Mouse (Mus musculus) mature B cell (primary cell): ENCODE measurements around the gene Msrb1.
"Not testable (repeated sequence)": the region's sequence is repeated elsewhere in the genome, so short reads cannot be mapped to it uniquely, and the experiment has no call there.

Experiments
- in situ Hi-C: fragments of 300-500 bp; cut with MboI; formaldehyde crosslinking; loops from 2 replicates; pipeline ENCODE4 v1.14.3; 2019

Gene Msrb1

DNA sequence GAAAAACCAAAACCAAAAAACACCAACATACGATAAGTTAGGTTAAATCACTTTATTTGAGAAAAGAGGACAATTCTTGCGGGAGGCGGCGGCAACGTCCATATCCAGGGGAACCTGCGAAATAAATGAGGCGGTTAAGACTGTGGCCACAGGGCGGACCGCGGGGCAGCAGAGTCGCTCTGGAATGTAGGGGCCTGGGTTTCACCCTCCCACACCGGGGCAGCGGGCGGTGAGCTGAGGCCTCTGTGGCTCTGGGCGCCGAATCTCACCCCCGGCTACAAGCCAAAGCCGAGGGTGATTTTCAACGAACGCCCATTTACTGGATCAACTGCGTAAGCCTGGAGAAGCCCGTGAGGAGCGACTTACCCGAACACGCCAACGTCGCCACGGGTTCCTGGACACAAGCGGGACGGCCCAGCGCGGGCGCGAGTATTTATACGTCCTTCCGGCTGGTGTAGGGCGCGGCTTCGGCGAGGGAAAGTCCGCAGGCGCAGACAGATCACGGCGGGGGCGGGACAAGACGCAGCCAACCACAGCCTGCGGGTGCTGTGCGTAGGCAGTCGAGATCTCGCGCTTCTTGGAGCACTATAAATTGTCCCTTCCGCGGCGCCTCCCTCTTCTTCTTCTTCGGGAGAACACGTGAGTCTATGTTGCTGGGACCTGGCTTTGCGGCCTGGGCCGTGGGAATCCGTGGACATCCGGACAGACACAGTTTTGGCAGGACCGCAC, 16.8 kb upstream of the Msrb1 start:
- in situ Hi-C loops, result no loop called here

DNA sequence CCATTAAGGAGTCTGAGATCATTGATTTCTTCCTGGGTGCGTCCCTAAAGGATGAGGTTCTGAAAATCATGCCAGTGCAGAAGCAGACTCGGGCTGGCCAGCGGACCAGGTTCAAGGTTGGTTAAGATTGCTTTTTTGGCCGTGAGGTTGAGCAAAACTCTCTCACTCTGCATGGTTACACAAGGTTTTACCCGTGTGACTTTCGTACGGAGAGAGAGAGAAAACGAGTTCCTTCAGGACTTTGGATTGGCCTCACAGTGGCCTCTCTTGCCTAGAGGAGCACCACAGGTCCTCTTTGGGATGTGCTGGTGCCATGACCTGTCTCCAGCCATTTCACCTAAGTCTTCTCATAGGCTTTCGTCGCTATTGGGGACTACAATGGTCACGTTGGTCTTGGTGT, 15.8 kb upstream of the Msrb1 start:
- in situ Hi-C loops, result not testable (repeated sequence)

DNA sequence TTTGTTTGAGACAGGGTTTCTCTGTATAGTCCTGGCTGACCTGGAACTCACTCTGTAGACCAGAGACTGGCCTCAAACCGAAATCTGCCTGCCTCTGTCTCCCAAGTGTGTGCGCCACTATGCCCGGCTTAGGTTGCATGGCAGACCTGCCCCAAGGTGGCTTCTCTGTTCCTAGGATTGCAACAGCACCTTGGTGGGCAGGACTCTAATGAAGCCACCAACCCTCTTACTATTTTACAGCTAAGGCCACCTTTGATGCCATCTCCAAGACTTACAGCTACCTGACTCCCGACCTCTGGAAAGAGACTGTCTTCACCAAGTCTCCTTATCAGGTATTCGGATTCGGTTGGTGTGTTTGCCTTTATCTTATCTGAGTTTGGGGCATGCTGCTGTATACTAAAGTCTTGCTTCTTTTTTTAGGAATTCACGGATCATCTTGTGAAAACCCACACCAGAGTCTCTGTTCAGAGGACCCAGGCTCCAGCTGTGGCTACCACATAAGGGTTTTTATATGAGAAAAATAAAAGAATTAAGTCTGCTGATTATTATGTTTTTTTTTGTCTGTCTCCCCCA, 15.0 kb upstream of the Msrb1 start:
- in situ Hi-C loops, result not testable (repeated sequence)

DNA sequence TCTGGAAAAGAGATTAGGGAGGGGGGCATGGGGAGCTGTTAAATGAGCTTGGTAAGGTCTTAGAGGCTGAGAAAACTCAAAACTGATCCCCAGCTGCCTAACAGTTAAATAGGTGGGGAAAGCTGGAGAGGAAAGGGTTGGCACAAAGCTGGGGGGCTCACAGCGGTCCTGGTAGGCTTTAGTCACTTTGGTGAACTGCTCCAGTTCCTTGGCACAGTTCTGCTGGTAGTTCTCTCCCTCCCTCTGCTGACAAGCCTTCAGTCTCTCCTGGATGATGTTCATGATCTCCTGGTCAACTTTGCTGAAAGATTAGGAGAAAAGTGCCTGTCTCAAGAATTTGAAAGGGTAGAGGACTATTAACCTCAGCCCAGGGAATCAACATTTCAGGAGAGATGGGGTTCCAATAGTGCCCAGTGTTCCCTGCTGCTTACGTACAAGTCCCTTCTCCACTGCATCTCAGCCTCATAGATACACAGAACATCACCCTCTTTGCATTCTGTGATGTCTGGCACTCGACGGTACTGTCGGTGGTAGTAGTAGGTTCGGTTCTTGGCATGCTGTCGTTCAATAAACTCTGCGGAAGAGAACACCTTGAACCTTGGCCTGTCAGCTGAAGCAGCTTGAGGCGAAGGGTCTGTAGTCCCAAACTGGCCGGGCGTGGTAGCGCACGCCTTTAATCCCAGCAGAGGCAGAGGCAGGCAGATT, 14.1 kb upstream of the Msrb1 start:
- in situ Hi-C loops, result no loop called here

DNA sequence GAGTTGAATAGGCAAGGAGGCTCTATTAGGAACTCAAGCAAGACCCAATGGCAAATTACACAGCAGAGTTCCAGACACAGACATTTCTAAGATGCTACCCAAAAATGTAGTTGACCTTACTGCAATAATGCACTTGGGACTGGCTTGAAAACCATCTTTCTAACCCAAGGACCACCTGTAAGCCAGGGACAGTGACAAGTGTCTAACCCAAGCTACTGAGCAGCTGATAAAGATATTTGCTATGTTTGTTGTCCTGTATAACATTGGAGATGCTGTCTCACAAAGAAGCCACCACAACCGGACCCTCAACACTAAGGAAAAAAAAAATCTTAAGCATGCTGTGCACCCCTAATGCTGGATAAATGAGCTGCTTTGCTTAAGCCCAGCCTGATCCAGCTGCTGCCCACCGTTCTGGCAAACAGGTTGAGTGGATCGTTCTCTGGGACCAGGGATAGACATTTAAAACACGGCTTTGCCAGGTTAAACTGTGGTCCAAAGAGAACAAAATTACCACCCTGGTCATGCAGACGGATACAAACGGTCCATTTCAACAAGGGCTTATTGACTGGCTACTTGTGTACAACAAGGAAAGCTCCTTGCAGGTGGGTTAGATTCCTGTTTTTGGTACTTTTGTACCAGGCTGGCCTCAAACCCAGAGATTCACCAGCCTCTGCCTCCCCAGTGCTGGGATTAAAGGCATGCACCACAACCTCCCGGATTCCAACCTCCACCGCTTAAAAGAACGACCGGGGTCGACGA, 13.1 kb upstream of the Msrb1 start:
- in situ Hi-C loops, result no loop called here

DNA sequence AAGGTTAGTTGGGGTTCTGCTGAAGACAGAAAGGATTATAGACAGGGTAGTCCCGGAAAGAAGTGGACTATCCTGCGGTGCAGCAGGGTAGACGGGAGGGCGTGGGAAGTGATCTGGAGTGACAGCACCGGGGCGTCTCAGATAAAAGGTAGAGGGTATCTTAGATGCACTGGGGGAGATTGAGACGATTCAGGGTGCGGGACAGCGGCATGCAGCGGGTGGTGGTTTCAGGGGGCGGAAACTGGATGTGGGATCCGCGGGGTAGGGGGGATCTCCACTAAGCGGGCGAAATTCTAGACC, 12.6 kb upstream of the Msrb1 start:
- in situ Hi-C loops, result no loop called here

DNA sequence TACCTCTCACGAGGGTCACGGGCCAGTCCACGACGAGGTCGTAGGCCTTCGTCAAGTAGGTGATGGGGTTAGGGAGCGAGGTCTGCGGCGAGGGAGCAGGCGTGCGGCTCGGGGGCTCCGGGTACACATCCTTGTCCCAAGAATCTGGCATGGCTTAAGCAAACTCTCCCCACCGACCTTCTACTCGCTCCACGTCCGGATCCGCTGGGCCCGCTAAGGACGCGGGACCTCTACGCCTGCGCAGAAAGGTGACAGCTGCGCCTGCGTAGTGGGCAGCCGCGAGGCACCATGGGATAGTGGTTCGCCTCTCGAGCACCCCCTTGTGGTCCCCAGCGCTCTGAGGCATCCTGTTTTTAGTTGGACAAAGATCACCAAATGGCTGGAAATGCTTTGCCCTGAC, 12.3 kb upstream of the Msrb1 start, which contains the start of gene Ndufb10:
Gene Ndufb10 (minus strand): TSS at position 295 of the 400 bp plus-strand sequence.
- in situ Hi-C loops, result no loop called here

DNA sequence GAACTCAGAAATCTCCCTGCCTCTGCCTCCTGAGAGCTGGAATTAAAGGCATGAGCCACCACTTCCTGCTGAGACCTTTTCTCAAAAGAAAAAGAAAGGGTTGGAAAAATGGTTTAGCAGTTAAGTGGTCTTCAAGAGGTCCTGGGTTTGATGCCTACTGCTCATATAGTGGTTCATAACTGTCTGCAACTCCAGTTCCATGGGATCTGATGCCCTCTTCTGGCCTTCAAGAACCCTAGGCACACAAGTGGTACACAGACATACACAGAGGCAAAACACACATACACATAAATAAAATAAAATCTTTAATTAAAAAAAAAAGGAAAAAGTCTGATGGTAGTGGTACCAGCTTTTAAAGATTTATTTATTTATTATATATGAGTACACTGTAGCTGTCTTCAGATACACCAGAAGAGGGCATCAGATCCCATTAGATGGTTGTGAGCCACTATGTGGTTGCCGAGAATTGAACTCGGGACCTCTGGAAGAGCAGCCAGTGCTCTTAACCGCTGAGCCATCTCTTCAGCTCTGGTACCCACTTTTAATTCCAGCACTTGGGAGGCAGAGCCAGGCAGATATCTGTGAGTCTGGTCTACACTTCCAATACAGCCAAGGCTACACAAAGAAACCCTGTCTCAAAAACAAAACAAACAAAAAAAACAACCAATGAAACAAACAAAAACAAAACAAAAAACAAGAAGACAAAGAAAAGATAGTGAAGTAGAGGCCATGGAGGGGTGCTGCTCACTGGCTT, 10.6 kb upstream of the Msrb1 start:
- in situ Hi-C loops, result no loop called here

DNA sequence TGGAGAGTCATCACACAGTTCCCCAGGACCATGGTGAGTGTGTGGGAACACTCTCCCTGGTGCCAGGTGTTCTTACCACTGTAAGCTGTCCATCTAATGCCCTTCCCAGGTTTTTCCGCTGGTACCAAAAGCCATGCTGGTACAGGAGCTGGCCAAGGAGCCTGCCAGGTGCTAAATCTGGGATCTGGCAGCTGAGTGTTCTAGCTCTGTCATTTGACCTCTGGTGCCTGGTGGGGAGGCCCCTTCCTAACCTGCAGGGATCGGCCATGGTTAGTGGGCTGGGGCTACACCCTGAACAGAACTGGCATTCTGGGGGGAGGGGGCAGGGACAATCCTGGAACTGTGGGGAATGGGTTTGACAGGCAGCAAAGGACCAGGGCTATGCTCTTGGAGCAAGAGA, 8.8 kb upstream of the Msrb1 start, which contains the start of gene Rpl3l:
Gene Rpl3l (plus strand): TSS at position 203 of the 400 bp plus-strand sequence.
- in situ Hi-C loops, result no loop called here

DNA sequence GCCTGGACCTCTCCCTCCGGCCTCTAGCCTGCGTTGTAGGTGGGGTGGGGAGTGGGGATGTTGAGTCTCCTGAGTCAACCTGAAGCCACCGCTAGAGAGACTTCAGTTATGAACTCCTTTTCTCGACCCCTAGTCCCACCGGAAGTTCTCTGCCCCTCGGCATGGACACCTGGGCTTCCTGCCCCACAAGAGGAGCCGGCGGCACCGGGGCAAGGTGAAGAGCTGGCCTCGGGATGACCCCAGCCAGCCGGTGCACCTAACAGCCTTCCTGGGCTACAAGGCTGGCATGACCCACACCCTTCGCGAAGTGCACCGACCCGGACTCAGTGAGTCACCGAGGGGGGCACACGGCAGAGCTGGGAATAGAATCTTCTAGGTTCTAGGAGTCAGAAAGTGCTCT, 8.3 kb upstream of the Msrb1 start:
- in situ Hi-C loops, result no loop called here

DNA sequence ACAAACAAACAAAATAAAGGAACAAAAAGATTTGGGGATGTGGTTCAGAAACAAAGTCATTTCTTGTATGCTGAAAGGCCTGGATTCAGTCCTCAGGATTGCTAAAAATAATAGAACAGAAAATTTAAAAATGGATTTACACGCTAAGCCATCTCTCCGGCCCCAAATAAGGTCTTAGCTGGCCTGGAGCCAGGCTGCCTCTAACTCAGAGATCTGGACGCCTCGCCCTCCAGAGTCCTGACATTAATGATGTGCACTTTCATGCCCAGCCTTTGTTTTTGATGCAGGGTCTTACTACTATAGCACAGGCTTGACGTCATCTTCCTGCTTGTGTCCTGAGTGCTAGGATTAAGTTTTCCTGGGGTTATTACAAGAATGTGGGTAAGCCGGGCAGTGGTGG, 7.4 kb upstream of the Msrb1 start:
- in situ Hi-C loops, result no loop called here

DNA sequence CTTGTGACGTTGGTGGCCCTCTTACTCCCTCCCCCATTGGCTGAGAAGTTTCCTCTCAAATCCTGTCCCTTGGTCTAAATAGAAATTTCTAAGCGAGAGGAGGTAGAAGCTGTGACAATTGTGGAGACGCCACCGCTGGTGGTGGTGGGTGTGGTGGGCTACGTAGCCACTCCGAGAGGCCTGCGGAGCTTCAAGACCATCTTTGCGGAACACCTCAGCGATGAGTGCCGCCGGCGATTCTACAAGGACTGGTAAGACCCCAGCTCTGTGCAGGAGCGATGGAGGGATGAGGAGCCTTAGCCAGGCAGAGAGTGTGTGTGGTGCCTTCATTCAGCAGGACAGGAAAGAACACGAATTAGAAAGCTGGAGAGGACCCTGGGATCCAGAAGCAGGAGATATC, 5.7 kb upstream of the Msrb1 start:
- in situ Hi-C loops, result no loop called here

DNA sequence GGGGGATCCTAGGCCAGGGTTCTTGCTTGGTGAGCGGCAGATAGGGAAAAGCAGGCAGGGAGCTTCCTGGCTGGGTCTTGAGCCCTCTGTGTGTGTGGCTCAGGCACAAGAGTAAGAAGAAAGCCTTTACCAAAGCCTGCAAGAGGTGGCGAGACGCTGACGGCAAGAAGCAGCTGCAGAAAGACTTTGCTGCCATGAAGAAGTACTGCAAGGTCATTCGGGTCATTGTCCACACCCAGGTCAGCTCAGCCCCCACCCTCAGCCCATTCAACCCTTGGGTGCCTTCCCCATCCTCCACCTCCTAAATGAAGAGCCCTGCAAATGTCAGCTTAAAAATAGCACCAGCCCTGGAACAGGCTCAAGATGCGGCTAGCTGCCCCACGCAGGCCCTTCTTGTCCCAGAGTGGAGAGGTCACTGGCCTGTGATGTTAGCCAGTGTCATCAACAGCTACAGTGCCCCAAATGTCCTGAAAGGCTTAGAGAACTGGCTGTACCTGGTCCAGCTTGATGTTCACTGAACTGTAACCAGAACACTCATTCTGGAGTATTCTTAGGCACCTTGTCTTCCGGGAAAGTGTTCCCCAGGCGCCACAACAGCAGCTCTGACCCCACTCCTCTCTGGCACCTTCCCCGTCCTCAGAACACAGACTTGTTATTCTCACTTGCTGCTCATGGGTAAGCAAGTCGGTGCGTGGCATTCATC, 4.1 kb upstream of the Msrb1 start:
- in situ Hi-C loops, result no loop called here

DNA sequence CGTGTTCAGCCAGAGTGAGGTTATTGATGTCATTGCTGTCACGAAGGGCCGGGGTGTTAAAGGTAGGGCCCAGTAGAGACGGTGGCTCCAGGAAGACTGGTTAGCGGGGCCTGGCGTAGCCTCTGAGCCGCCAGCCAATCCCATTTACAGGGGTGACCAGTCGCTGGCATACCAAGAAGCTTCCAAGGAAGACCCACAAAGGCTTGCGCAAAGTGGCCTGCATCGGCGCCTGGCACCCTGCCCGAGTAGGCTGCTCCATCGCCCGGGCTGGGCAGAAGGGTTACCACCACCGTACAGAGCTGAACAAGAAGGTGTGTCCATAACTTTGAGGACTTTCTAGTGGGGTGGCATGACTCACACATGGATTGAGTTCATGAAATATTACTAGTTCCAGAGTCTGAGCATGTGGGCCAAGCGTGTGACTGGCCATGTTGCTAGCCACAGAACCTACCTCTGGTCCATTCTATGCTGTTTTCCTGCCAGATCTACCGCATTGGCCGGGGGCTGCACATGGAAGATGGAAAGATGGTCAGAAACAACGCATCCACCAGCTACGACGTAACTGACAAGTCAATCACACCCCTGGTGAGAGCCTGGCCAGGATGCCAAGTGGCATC, 2.9 kb upstream of the Msrb1 start:
- in situ Hi-C loops, result no loop called here

DNA sequence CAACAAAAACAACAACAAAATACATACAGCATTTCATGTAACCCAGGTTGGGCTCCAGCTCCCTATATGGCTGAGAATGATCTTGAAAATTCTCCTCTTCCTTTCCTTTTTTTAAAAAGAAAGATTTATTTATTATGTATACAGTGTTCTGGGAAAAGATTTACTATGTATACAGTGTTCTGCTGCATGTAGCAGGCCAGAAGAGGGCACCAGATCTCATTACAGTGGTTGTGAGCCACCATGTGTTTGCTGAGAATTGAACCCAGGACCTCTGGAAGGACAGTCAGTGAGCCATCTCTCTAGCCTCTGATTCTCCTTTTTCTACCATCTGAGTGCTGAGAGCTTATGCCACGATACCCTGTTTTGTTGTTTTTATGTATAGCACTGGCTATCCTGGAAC, 1.9 kb upstream of the Msrb1 start:
- in situ Hi-C loops, result no loop called here

DNA sequence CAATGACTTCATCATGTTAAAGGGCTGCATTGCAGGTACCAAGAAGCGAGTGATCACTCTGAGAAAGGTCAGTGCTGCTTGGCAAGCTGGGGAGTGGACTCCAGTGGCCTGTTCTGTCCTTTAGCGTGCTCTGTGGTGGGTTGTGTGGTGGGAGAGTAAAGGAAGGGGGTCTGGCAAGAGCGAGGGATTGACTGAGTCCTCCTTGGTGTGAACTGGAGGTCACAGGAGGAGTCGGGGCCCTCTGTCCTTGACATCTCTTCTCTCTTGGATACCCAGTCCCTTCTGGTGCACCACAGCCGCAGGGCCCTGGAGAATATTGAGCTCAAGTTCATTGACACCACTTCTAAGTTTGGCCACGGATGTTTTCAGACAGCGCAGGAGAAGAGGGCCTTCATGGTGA, 996 bp upstream of the Msrb1 start:
- in situ Hi-C loops, result no loop called here

DNA sequence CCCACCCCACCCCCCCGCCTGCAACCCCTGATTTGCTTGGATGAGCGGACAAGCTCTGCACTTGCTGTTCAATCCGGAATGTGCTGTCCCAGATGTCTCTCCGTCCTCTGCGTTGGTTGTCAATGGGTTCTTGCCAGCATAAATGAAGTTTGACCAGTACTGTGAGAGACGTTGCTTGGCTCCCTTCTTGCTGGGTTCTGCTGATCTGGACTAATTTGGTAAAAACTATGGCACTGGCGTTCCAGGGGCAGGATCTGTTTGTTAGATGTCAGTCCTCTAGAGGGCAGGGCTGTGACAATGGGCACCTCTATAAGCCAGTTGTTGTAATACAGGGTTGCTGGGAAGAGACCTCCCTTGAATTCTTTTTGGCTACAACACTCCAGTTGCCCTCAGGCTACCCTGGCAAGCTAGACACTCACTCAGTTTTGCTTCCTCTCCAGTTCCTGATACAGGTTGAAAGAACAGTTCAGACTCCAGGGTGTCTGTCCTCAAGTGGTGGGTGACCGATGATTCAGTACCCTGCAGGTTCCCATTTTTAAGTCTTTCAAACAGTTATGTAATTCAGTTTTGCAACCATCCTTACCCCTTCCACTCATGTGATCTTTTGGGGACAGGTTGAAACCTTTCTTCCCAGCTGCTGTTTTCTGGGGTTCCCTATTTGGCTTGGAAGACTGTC, 831 bp downstream of the Msrb1 start:
- in situ Hi-C loops, result no loop called here

DNA sequence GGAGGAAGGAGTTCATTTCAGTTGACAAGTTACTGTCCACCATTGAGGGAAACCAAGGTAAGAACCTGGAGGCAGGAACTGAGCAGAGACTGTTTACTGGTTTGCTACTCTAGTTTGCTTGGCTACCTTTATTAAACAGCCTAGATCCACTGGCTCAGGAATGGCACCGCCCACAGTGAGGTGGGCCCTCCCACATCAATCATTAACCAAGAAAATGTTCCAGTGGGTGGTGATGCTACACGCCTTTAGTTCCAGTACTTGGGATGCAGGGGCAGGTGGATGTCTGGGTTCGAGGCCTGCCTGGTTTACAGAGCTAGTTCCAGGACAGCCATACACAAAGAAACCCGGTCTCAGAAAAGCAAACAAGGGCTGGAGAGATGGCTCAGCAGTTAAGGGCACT, 1.8 kb downstream of the Msrb1 start:
- in situ Hi-C loops, result no loop called here

DNA sequence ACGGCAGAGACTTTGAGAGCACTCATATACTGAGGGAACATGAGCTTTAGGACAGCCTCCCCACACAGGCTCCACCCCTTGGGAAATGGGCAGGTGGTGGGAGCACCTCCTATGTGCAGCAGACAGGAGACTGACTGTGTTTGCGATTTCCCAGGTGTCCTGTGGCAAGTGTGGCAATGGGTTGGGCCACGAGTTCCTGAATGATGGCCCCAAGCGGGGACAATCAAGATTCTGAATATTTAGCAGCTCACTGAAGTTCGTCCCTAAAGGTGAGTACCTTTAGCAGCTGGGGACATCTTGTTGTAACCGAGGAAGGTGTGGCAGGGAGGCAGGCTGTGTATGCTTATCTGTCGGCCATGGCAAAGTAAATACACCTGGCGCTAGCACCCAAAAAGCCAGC, 3.5 kb downstream of the Msrb1 start:
- in situ Hi-C loops, result no loop called here

DNA sequence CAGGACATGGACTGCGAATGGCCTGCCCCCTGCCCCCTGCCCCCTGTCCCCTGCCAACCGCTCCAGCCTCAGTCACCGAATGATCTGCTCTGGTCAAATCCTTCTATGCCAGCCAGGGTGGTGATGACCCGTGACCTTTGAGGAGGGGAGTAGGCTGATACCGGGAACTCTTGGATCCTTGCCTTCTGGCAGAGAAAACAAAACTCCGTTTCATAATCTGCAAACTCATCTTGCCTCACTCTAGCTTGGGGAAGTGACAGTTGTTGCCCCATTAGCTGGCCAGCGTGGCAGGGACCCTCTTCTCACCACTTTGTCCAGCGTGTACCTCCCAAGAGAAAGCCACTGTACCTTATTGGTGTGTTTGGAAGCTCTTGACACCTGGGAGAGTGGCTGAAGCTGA, 5.9 kb downstream of the Msrb1 start:
- in situ Hi-C loops, result no loop called here
